Mouse (Mus musculus) lung, embryonic 15.5 days (tissue): Measurements from ENCODE around the gene Manba. TPM values are rescaled to one million over a fixed set of nuclear protein-coding genes. Genes with fewer than 3 reads are reported as not detected.
"Not testable (repeated sequence)": the region's sequence is repeated elsewhere in the genome, so short reads cannot be mapped to it uniquely, and the experiment has no call there.

Experiments
- ATAC-seq: fragments of 200-750 bp; cut with Nextera tagmentation; 2 replicates; pipeline ENCODE4 v1.8.0; 2017; ENCODE audit warnings: moderate number of reproducible peaks, borderline replicate concordance; ENCODE audit not compliant: low FRiP score, low TSS enrichment; ENCODE audit errors: extremely low read depth
- H3K27ac ChIP-seq: fragments of 300-500 bp; sonication (generic); 2 replicates; pipeline ENCODE4 v1.5.1; 2015; ENCODE audit warnings: moderate library complexity, mild to moderate bottlenecking, inconsistent platforms
- H3K27me3 ChIP-seq: fragments of 300-500 bp; sonication (generic); 2 replicates; pipeline ENCODE4 v1.6.1; 2015; ENCODE audit warnings: inconsistent platforms
- H3K36me3 ChIP-seq: fragments of 300-500 bp; sonication (generic); 2 replicates; pipeline ENCODE4 v1.6.1; 2015; ENCODE audit warnings: inconsistent platforms
- H3K4me1 ChIP-seq: fragments of 300-500 bp; sonication (generic); 2 replicates; pipeline ENCODE4 v1.6.1; 2015; ENCODE audit warnings: inconsistent platforms
- H3K4me2 ChIP-seq: fragments of 300-500 bp; sonication (generic); 2 replicates; pipeline ENCODE4 v1.6.1; 2015; ENCODE audit warnings: inconsistent platforms, mild to moderate bottlenecking, moderate library complexity
- H3K4me3 ChIP-seq: fragments of 300-500 bp; sonication (generic); 2 replicates; pipeline ENCODE4 v1.5.1; 2015; ENCODE audit warnings: mild to moderate bottlenecking, inconsistent platforms
- H3K9ac ChIP-seq: fragments of 300-500 bp; sonication (generic); 2 replicates; pipeline ENCODE4 v1.6.1; 2015; ENCODE audit warnings: inconsistent platforms
- H3K9me3 ChIP-seq: fragments of 300-500 bp; sonication (generic); 2 replicates; pipeline ENCODE4 v1.6.1; 2016; ENCODE audit warnings: inconsistent platforms
- WGBS: fragments of 180-500 bp; shearing (Covaris S2); methylation state at CpG from one replicate; pipeline ENCODE4 v1.1.7; 2015; 5-methylcytosine and 5-hydroxymethylcytosine counted together
- polyA plus RNA-seq: library from polyadenylated mRNA; unstranded; fragments of >200 nt; fragmentation: Nextera tagmentation; extraction: Ambion mirVana; gene quantifications from 2 replicates; pipeline ENCODE4 v1.2.1, GENCODE M21; 2015

Manba gene
- polyA plus RNA-seq, 1 experiment from 2014 or later = 10.8 TPM

GRCm38 (mm10) chr3:135469146-135469545, 16.3 kb upstream of the Manba start:
- Histone ChIP-seq H3K27me3 (no peaks in the 10 kb centered on the region), H3K4me3 (no peak overlapping the region), H3K9me3 (no peaks in the 10 kb centered on the region), H3K36me3 (peaks cover 18% of the 10 kb centered on the region), H3K4me1 (no peaks in the 10 kb centered on the region), H3K4me2 (no peak overlapping the region), H3K27ac (no peak overlapping the region), H3K9ac (no peak overlapping the region)
- ATAC-seq = no peak
- 50% methylated on average over 3 of the region's 3 CpGs for WGBS

- Histone ChIP-seq H3K4me1 (no peaks in the 10 kb centered on the region), H3K27ac (no peak overlapping the region), H3K9ac (no peak overlapping the region), H3K36me3 (peaks cover 12% of the 10 kb centered on the region), H3K4me3 (no peak overlapping the region), H3K9me3 (no peaks in the 10 kb centered on the region), H3K27me3 (no peaks in the 10 kb centered on the region), H3K4me2 (no peak overlapping the region)
- peak; percentile 59; the same call in 1 of the 2 replicates for ATAC-seq
- WGBS = 37% methylated on average over 4 of the region's 4 CpGs
These were observed 15.4 kb upstream of the Manba start for GRCm38 (mm10) chr3:135469974-135470373.

- Histone ChIP-seq H3K9ac (no peak overlapping the region), H3K4me1 (no peaks in the 10 kb centered on the region), H3K36me3 (peaks cover 12% of the 10 kb centered on the region), H3K4me2 (no peak overlapping the region), H3K9me3 (no peaks in the 10 kb centered on the region), H3K27ac (no peak overlapping the region), H3K27me3 (no peaks in the 10 kb centered on the region), H3K4me3 (no peak overlapping the region)
- WGBS = 84% methylated on average over 1 of the region's 1 CpGs
- ATAC-seq = no peak
These were observed 14.6 kb upstream of the Manba start for GRCm38 (mm10) chr3:135470823-135471222.

DNA sequence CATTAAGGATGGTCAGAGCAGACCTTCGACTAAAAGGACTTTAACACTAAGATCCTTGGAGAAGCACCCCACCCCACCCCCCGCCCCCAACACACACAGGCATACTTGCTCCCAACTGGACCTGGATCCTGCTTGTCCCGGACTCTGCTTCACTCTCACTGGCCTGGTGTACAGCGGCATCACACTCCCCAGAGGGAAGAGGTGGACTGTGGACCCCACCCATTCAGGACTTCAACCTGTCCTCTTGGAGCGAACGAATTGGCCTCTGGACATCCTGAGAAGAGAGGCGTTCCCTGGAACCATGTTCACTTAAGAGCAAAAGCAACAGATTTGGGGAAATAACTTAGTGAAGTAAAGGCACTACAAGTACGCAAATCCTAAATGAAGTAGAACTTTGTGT, 10.4 kb upstream of the Manba start:
- Histone ChIP-seq H3K4me2 (no peak overlapping the region), H3K4me3 (no peak overlapping the region), H3K9ac (no peak overlapping the region), H3K36me3 (no peaks in the 10 kb centered on the region), H3K9me3 (no peaks in the 10 kb centered on the region), H3K27me3 (no peaks in the 10 kb centered on the region), H3K4me1 (no peaks in the 10 kb centered on the region), H3K27ac (no peak overlapping the region)
- no peak for ATAC-seq
- 81% methylated on average over 8 of the region's 8 CpGs for WGBS

GRCm38 (mm10) chr3:135476286-135476685, 9.1 kb upstream of the Manba start:
- WGBS = 39% methylated on average over 6 of the region's 6 CpGs

GRCm38 (mm10) chr3:135476977-135477376, 8.4 kb upstream of the Manba start:
- Histone ChIP-seq H3K9ac (no peak overlapping the region), H3K4me2 (no peak overlapping the region), H3K27me3 (no peaks in the 10 kb centered on the region), H3K36me3 (no peaks in the 10 kb centered on the region), H3K4me1 (no peaks in the 10 kb centered on the region), H3K4me3 (no peak overlapping the region), H3K9me3 (no peaks in the 10 kb centered on the region), H3K27ac (no peak overlapping the region)
- 90% methylated on average over 2 of the region's 2 CpGs for WGBS
- ATAC-seq = no peak

More at GRCm38 (mm10) chr3:135476286-135476685, 9.1 kb upstream of the Manba start:
- H3K36me3 ChIP-seq = no peaks in the 10 kb centered on the region
- H3K9me3 ChIP-seq = no peaks in the 10 kb centered on the region
- ATAC-seq = no peak
- no peaks in the 10 kb centered on the region for H3K27me3 ChIP-seq
- H3K9ac ChIP-seq = no peak overlapping the region
- H3K4me2 ChIP-seq = no peak overlapping the region
- H3K4me1 ChIP-seq = no peaks in the 10 kb centered on the region
- no peak overlapping the region for H3K4me3 ChIP-seq
- H3K27ac ChIP-seq = no peak overlapping the region

- not testable (repeated sequence) for H3K4me3 ChIP-seq, H3K27ac ChIP-seq, H3K27me3 ChIP-seq, H3K36me3 ChIP-seq, ATAC-seq, H3K4me1 ChIP-seq, H3K4me2 ChIP-seq, H3K9me3 ChIP-seq, H3K9ac ChIP-seq
- 78% methylated on average over 5 of the region's 5 CpGs for WGBS
These were observed 6.3 kb upstream of the Manba start for GRCm38 (mm10) chr3:135479090-135479489.

GRCm38 (mm10) chr3:135480767-135481166, 4.6 kb upstream of the Manba start:
- ATAC-seq = no peak
- H3K36me3 ChIP-seq = no peaks in the 10 kb centered on the region
- H3K27ac ChIP-seq = no peak overlapping the region
- no peaks in the 10 kb centered on the region for H3K9me3 ChIP-seq
- no peak overlapping the region for H3K9ac ChIP-seq
- WGBS = 80% methylated on average over 6 of the region's 6 CpGs
- no peak overlapping the region for H3K4me3 ChIP-seq
- no peaks in the 10 kb centered on the region for H3K4me1 ChIP-seq
- no peaks in the 10 kb centered on the region for H3K27me3 ChIP-seq
- H3K4me2 ChIP-seq = no peak overlapping the region

DNA sequence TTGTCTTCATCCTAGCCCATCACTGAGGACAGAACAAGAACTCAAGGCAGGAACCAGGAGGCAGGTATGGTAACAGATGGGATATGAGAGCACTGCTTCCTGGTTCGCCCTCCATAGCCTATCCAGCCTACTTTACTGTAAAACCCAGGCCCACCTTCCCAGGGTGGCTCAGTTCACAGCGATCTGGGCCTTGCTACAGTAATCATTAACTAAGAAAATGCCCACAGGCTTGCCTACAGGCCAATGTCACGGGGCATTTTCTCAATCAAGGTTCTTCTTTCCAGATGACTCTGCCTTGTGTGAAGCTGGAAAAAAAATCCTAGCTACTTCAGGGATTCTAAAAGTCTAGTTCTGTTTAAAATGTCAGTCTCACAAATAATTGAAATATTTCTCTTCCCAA, 3.8 kb upstream of the Manba start:
- no peak overlapping the region for H3K27ac ChIP-seq
- H3K4me2 ChIP-seq = no peak overlapping the region
- ATAC-seq = no peak
- H3K36me3 ChIP-seq = no peaks in the 10 kb centered on the region
- H3K4me3 ChIP-seq = no peak overlapping the region
- WGBS = 80% methylated on average over 3 of the region's 3 CpGs
- H3K4me1 ChIP-seq = no peaks in the 10 kb centered on the region
- no peaks in the 10 kb centered on the region for H3K27me3 ChIP-seq
- H3K9me3 ChIP-seq = no peaks in the 10 kb centered on the region
- H3K9ac ChIP-seq = no peak overlapping the region

DNA sequence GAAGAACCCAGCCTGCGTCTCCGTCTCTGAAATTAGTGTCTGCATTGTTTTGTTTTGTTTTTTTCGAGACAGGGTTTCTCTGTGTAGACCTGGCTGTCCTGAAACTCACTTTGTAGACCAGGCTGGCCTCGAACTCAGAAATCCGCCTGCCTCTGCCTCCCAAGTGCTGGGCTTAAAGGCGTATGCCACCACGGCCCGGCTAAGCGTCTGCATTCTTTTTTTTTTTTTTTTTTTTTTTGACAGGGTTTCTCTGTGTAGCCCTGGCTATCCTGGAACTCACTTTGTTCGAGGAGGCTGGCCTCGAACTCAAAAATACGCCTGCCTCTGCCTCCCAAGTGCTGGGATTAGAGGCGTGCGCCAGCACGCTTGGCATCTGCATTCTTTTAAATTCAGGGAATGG, 761 bp upstream of the Manba start:
- peak overlapping the region; percentile 62; the same call in 1 of the 2 replicates for H3K4me3 ChIP-seq

GRCm38 (mm10) chr3:135485900-135486241, 460 bp downstream of the Manba start:
- H3K27ac ChIP-seq = no peak overlapping the region

More for the DNA sequence above, 761 bp upstream of the Manba start:
- WGBS = 77% methylated on average over 15 of the region's 15 CpGs
- H3K27ac ChIP-seq, ATAC-seq, H3K9me3 ChIP-seq, H3K4me1 ChIP-seq, H3K27me3 ChIP-seq, H3K36me3 ChIP-seq, H3K9ac ChIP-seq: not testable (repeated sequence)
- peak overlapping the region; percentile 94 for H3K4me2 ChIP-seq

DNA sequence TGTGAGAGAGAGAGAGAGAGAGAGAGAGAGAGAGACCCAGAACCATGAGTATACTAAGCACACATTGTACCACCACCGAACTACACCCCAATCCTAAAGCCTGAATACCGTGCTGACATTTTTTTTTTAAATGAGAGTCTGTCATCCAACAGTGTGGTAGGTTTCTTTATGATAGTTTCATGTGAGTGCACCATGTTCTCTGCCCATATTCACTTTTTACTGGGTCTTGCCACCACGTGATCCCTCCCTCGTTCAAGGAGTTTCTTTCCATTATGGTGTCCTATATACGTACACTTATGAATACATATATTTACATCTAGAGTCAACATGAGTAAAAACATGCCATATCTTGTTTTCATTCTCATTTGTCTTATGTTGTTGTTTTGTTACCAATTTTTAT, 940 bp downstream of the Manba start:
- no peaks in the 10 kb centered on the region for H3K36me3 ChIP-seq
- WGBS = 68% methylated on average over 5 of the region's 5 CpGs
- no peak overlapping the region for H3K27ac ChIP-seq
- no peak overlapping the region for H3K9ac ChIP-seq
- no peak for ATAC-seq
- H3K4me3 ChIP-seq = peak overlapping the region; percentile 62
- no peaks in the 10 kb centered on the region for H3K4me1 ChIP-seq
- no peaks in the 10 kb centered on the region for H3K27me3 ChIP-seq
- H3K4me2 ChIP-seq = peak overlapping the region; percentile 94
- H3K9me3 ChIP-seq = no peaks in the 10 kb centered on the region

More at GRCm38 (mm10) chr3:135485900-135486241, 460 bp downstream of the Manba start:
- ATAC-seq = no peak
- H3K36me3 ChIP-seq = no peaks in the 10 kb centered on the region
- no peaks in the 10 kb centered on the region for H3K4me1 ChIP-seq
- 7% methylated on average over 9 of the region's 9 CpGs for WGBS
- H3K9me3 ChIP-seq = no peaks in the 10 kb centered on the region
- H3K4me3 ChIP-seq = peak overlapping the region; percentile 62
- H3K27me3 ChIP-seq = no peaks in the 10 kb centered on the region
- peak overlapping the region; percentile 94 for H3K4me2 ChIP-seq
- H3K9ac ChIP-seq = peak overlapping the region; percentile 44

DNA sequence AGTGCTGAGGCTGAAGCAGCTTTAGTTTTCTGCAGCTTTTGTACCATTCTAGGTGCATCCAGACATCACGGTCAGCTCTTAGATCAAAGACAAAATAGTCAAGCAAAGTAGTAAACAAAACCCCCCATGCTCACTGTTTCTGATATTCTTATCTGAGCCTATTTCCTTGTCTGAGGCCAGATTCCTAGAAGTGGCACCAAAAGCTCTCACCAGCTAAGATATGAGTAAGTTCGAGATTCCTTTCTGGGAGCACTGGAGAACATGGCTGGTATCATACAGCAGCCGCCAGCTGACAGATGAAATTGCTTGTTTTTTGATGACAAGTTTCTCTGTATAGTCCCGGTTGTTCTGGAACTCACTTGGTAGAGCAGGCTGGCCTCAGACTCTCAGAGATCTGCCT, 2.4 kb downstream of the Manba start:
- Histone ChIP-seq H3K36me3 (no peaks in the 10 kb centered on the region), H3K4me2 (no peak overlapping the region), H3K27ac (no peak overlapping the region), H3K9ac (no peak overlapping the region), H3K27me3 (no peaks in the 10 kb centered on the region), H3K4me1 (no peaks in the 10 kb centered on the region), H3K4me3 (no peak overlapping the region), H3K9me3 (no peaks in the 10 kb centered on the region)
- ATAC-seq = no peak
- 77% methylated on average over 4 of the region's 4 CpGs for WGBS
